Mouse (Mus musculus) kidney, embryonic 15.5 days (tissue): ENCODE data around the gene Klhdc4. TPM values are rescaled to one million over a fixed set of nuclear protein-coding genes. Genes with fewer than 3 reads are reported as not detected.

Experiments used
- polyA plus RNA-seq: library from polyadenylated mRNA; unstranded; fragments of >200 nt; fragmentation: Nextera tagmentation; extraction: Ambion mirVana; gene quantifications from 2 replicates; pipeline ENCODE4 v1.2.1, GENCODE M21; 2015

The Klhdc4 gene
- polyA plus RNA-seq, 1 experiment from 2014 or later = 45.5 TPM

Other genes starting within 250 kb of the Klhdc4 start
- 183 and 189 TPM in 2 replicates for gene Map1lc3b, start 239.2 kb downstream of the Klhdc4 start, polyA plus RNA-seq
- 16.3 and 17.2 TPM in 2 replicates for gene Zcchc14, start 176.7 kb downstream of the Klhdc4 start, polyA plus RNA-seq
- 0.85 and 1.3 TPM in 2 replicates for gene Jph3, start 99.9 kb downstream of the Klhdc4 start, polyA plus RNA-seq
- gene Slc7a5, start 78.1 kb upstream of the Klhdc4 start, polyA plus RNA-seq = 16.7 and 19.3 TPM in 2 replicates
- 0.40 TPM in 1 of 2 replicates, not detected in the other for gene Car5a, start 115.3 kb upstream of the Klhdc4 start, polyA plus RNA-seq
- 41.2 and 43.3 TPM in 2 replicates for gene Banp, start 120.2 kb upstream of the Klhdc4 start, polyA plus RNA-seq